9 mouse cellular contexts compared by ENCODE assay signal in the genomic region with DNA sequence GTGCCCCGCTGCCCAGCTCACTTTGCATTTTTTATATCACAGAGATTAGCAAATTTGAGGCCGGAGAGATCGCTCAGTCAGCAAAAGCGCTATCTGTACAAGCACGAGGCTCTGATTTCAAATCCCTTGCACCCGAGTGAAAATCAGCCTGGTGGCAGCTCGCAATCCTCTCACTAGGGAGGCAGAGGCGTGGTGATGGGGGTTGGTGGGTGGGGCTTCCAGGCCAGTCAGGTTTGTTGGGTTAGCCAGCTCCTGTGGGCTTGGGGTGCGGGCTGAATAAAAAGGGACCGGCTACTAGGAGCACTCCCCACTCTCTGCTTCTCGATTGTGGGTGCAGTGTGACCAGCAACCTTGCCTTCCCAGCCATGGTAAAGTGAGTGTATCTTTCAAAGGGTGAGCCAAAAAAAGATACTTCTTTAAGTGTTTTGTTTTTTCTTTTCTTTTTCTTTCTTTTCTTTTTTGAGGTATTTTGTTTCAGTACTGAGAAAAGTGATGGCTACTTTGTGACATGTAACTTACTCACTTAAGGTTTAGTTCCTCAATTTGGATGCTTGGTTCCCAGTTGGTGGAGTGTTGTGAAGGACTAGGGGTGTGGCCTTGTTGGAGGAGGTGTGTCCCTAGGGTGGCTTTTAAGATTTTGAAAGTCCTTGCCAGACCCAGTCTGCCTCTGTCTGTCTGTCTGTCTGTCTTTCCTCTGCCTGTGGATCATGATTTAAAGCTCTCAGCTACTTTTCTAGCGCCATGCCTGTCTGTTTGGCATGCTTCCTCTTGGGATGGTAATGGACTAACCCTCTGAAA. TPM values are rescaled to one million over a fixed set of nuclear protein-coding genes. Genes with fewer than 3 reads are reported as not detected.
DNase-seq lines count a peak whose midpoint lies in the region; ATAC-seq and TF ChIP-seq lines count a peak whose summit lies in the region.
"Had no signal": no experiment of that assay in that cellular context is flagged by ENCODE, and none has a peak within 500 bp of the region (broad histone marks: within the 10 kb centered on the region; RNA-seq: fewer than 3 reads in every experiment).

No protein-coding gene starts in this region.

- no peak overlapping the region; the same call in 1 of the 2 replicates for H3K9ac ChIP-seq in heart, embryonic 14.5 days (ENCODE audit: low read length)
- peak overlapping the region; percentile 56 for H3K9ac ChIP-seq in MEL (ENCODE audit: control insufficient read depth, low read depth, low read length, poor library complexity, severe bottlenecking)
- peak overlapping the region; percentile 36 for H3K9ac ChIP-seq in liver, adult 2 months (ENCODE audit: low read depth, low read length)
- H3K9ac ChIP-seq: limb, embryonic 12.5 days had no signal

- H3K4me1 ChIP-seq in heart, embryonic 14.5 days (ENCODE audit: control insufficient read depth in 2 of 2, insufficient read depth in 2 of 2, low read length in 2 of 2): peaks cover 0 to 14% of the 10 kb centered on the region in 2 experiments; a peak in 3 of 4 replicates
- H3K4me1 ChIP-seq in MEL (ENCODE audit: control insufficient read depth in 1 of 2, insufficient read depth in 2 of 2, low read length in 2 of 2): peaks cover 25 to 41% of the 10 kb centered on the region in 2 experiments
- peaks cover 7% of the 10 kb centered on the region for H3K4me1 ChIP-seq in liver, adult 2 months (ENCODE audit: control insufficient read depth, insufficient read depth, low read length)
- H3K4me1 ChIP-seq in spleen, adult 2 months (ENCODE audit: control insufficient read depth, insufficient read depth, insufficient read length): peaks cover 23% of the 10 kb centered on the region; the same call in 1 of the 2 replicates

- H3K36me3 ChIP-seq in heart, embryonic 14.5 days (ENCODE audit: control insufficient read depth, insufficient read depth, low read length): no peaks in the 10 kb centered on the region
- peaks cover 0 to 48% of the 10 kb centered on the region in 2 experiments; a peak in 3 of 4 replicates for H3K36me3 ChIP-seq in MEL (ENCODE audit: control insufficient read depth in 1 of 2, insufficient read depth in 2 of 2, low read length in 2 of 2)
- no peaks in the 10 kb centered on the region for H3K36me3 ChIP-seq in liver, adult 2 months (ENCODE audit: control insufficient read depth, insufficient read depth, low read length)
- no peaks in the 10 kb centered on the region for H3K36me3 ChIP-seq in spleen, adult 2 months (ENCODE audit: control insufficient read depth, insufficient read depth, low read length)
- H3K36me3 ChIP-seq: limb, embryonic 12.5 days had no signal

- H3K4me3 ChIP-seq in heart, embryonic 14.5 days (ENCODE audit: control insufficient read depth in 1 of 2, insufficient read depth in 1 of 2, low read depth in 1 of 2, low read length in 2 of 2): no peak overlapping the region
- H3K4me3 ChIP-seq in MEL (ENCODE audit: control insufficient read depth in 1 of 2, insufficient read depth in 1 of 2, low read depth in 2 of 2, low read length in 2 of 2): peak overlapping the region; percentile 35 to 49
- H3K4me3 ChIP-seq in liver, adult 2 months (ENCODE audit: insufficient read depth, low read depth, low read length): 0 out of 2 replicates have a peak overlapping the region, but pooled peaks have one; percentile 24
- H3K4me3 ChIP-seq in spleen, adult 2 months (ENCODE audit: extremely low read depth, insufficient read depth, insufficient read length): peak overlapping the region; percentile 55
- H3K4me3 ChIP-seq: limb, embryonic 12.5 days had no signal

- H3K4me2 ChIP-seq in heart, embryonic 14.5 days (ENCODE audit: low read length): 0 out of 2 replicates have a peak overlapping the region, but pooled peaks have one; percentile 16
- H3K4me2 ChIP-seq: limb, embryonic 12.5 days had no signal

- peak; percentile 30 to 44; a peak in 3 of 4 replicates for TF ChIP-seq EP300 in MEL (IDR thresholded peaks at IDR 0.05; ENCODE audit: low read depth in 1 of 2, low read length in 2 of 2)

- DNase-seq in heart, postnatal 14 days: no peak
- peak; percentile 95 for DNase-seq in MEL (ENCODE audit: low read depth, low spot score)
- peak; percentile 64 for DNase-seq in liver, adult 2 months (ENCODE audit: extremely low read depth, low read depth, low spot score)
- DNase-seq in spleen, adult 2 months (ENCODE audit: low read depth in 1 of 2, low spot score in 2 of 2): peak; percentile 55 to 78
- DNase-seq in layer of hippocampus, postnatal 14 days (ENCODE audit: low spot score in 2 of 2): no peak
- DNase-seq in embryo, embryonic 9.5 days (ENCODE audit: extremely low spot score): no peak
- no peak for DNase-seq in cerebellum, adult 8-10 months

- TF ChIP-seq RAD21 in MEL (IDR thresholded peaks at IDR 0.05; ENCODE audit: low read depth, low read length): no peak; the same call in 1 of the 2 replicates

- peak in 1 of 2 experiments; percentile 78; a peak in 2 of 4 replicates for TF ChIP-seq POLR2A in MEL (IDR thresholded peaks at IDR 0.05; ENCODE audit: control insufficient read depth in 1 of 2, insufficient read depth in 1 of 2, low read depth in 1 of 2, low read length in 2 of 2, poor library complexity in 1 of 2)
- no peak for TF ChIP-seq POLR2A in liver, adult 2 months (IDR thresholded peaks at IDR 0.05; ENCODE audit: extremely low read depth, insufficient read depth, low read length)
- peak; percentile 77 for TF ChIP-seq POLR2A in spleen, adult 2 months (IDR thresholded peaks at IDR 0.05; ENCODE audit: low read depth, low read length)

- no peak overlapping the region for H3K27ac ChIP-seq in heart, embryonic 14.5 days (replicated peaks in 1 of 2; ENCODE audit: control insufficient read depth in 1 of 2, insufficient read depth in 1 of 2, low read depth in 2 of 2, low read length in 2 of 2)
- H3K27ac ChIP-seq in MEL (ENCODE audit: control insufficient read depth, low read depth, low read length): peak overlapping the region; percentile 98
- 0 out of 2 replicates have a peak overlapping the region, but pooled peaks have one; percentile 57 for H3K27ac ChIP-seq in liver, adult 2 months (replicated peaks; ENCODE audit: insufficient read depth, low read depth, low read length)
- H3K27ac ChIP-seq in spleen, adult 2 months (ENCODE audit: insufficient read depth, low read length): peak overlapping the region; percentile 88
- H3K27ac ChIP-seq: limb, embryonic 12.5 days had no signal

- ATAC-seq in heart, embryonic 14.5 days (ENCODE audit: insufficient number of reproducible peaks, insufficient read depth, low FRiP score, low read depth): no peak

- no peak; a peak in 1 of 6 replicates for TF ChIP-seq CTCF in MEL (IDR thresholded peaks at IDR 0.05 in 2 of 3, conservative IDR thresholded peaks at IDR 0.05 in 1 of 3; ENCODE audit: control insufficient read depth in 1 of 3, insufficient read depth in 1 of 3, low read depth in 2 of 3, low read length in 3 of 3, poor library complexity in 1 of 3, severe bottlenecking in 1 of 3)
- 0 out of 2 replicates have a peak, but pooled peaks have one; percentile 13 for TF ChIP-seq CTCF in liver, adult 2 months (IDR thresholded peaks at IDR 0.05; ENCODE audit: low read depth, low read length)
- TF ChIP-seq CTCF in spleen, adult 2 months (IDR thresholded peaks at IDR 0.05; ENCODE audit: extremely low read depth, insufficient read depth, insufficient read length, insufficient replicate concordance): no peak

- intact Hi-C loops in heart, postnatal 14 days (cut with DNase I): loop anchor here (1.0 to 5.0 kb wide), 3 partner anchors 37 to 194 kb away; partner anchors contain the start of gene H2-T3

- no peaks in the 10 kb centered on the region for H3K9me3 ChIP-seq in heart, embryonic 14.5 days (ENCODE audit: control insufficient read depth, low read length)
- no peaks in the 10 kb centered on the region for H3K9me3 ChIP-seq in MEL (replicated peaks; ENCODE audit: insufficient read depth, low read length)
- H3K9me3 ChIP-seq: limb, embryonic 12.5 days had no signal

- 62% methylated on average over 12 of the region's 12 CpGs for WGBS in heart, embryonic 14.5 days
- 11% methylated on average over 12 of the region's 12 CpGs for WGBS in liver, adult 2 months
- WGBS in spleen, adult 2 months: 19% methylated on average over 12 of the region's 12 CpGs

- peaks cover 50% of the 10 kb centered on the region for H3K79me2 ChIP-seq in MEL (ENCODE audit: control insufficient read depth, insufficient read depth, low read length, poor library complexity)
- peaks cover 27% of the 10 kb centered on the region for H3K79me2 ChIP-seq in liver, adult 2 months (ENCODE audit: control insufficient read depth, insufficient read depth, low read length)

- H3K27me3 ChIP-seq in heart, embryonic 14.5 days (ENCODE audit: control insufficient read depth, insufficient read depth, low read length): no peaks in the 10 kb centered on the region
- no peaks in the 10 kb centered on the region for H3K27me3 ChIP-seq in MEL (ENCODE audit: control insufficient read depth in 1 of 2, insufficient read depth in 2 of 2, low read length in 2 of 2)
- no peaks in the 10 kb centered on the region for H3K27me3 ChIP-seq in liver, adult 2 months (ENCODE audit: control insufficient read depth, insufficient read depth, low read length)
- H3K27me3 ChIP-seq in spleen, adult 2 months (ENCODE audit: control insufficient read depth, insufficient read depth, low read length): no peaks in the 10 kb centered on the region
- H3K27me3 ChIP-seq: limb, embryonic 12.5 days had no signal

RNA-seq across cellular contexts. Expression of gene Prr3, which starts 17.9 kb away (rescaled TPM):
- 10.9 and 11.2 TPM in 2 replicates for polyA plus RNA-seq in heart, embryonic 14.5 days (2014; fragmentation: Nextera tagmentation; extraction: Ambion mirVana)
- 1 to 10 TPM; 4.6 to 4.7 TPM for total RNA-seq in heart, postnatal 14 days (2021)
- 12.2 and 13.8 TPM in 2 replicates for total RNA-seq in MEL (2012; rRNA removed)
- 10 to 100 TPM in 1 of 2 experiments, not detected in 1; 48.1 TPM for polyA plus RNA-seq in MEL (2012; ENCODE audit: insufficient read depth in 1 of 2, insufficient read length in 2 of 2, low read depth in 1 of 2, low replicate concordance in 2 of 2, missing spikeins in 1 of 2)
- total RNA-seq in liver, adult 2 months (2014; rRNA removed): 1.8 and 2.9 TPM in 2 replicates
- 5.0 and 8.3 TPM in 2 replicates for polyA plus RNA-seq in liver, adult 2 months (2012; rRNA removed)
- polyA plus RNA-seq in spleen, adult 2 months (2012; rRNA removed): 19.3 and 24.3 TPM in 2 replicates
- total RNA-seq in layer of hippocampus, postnatal 14 days (2021): 10 to 100 TPM; 59.7 to 63.8 TPM

RNA-seq across cellular contexts. Expression of gene Gnl1, which starts 18.3 kb away (rescaled TPM):
- 26.2 and 27.2 TPM in 2 replicates for polyA plus RNA-seq in heart, embryonic 14.5 days (2014; fragmentation: Nextera tagmentation; extraction: Ambion mirVana)
- total RNA-seq in heart, postnatal 14 days (2021): 10 to 100 TPM; 23.0 to 26.1 TPM
- 50.7 and 57.1 TPM in 2 replicates for total RNA-seq in MEL (2012; rRNA removed)
- 10 to 100 TPM in 1 of 2 experiments, not detected in 1; 98.5 TPM for polyA plus RNA-seq in MEL (2012; ENCODE audit: insufficient read depth in 1 of 2, insufficient read length in 2 of 2, low read depth in 1 of 2, low replicate concordance in 2 of 2, missing spikeins in 1 of 2)
- total RNA-seq in liver, adult 2 months (2014; rRNA removed): 8.8 and 9.3 TPM in 2 replicates
- polyA plus RNA-seq in liver, adult 2 months (2012; rRNA removed): 8.4 and 8.9 TPM in 2 replicates
- 28.9 and 33.9 TPM in 2 replicates for polyA plus RNA-seq in spleen, adult 2 months (2012; rRNA removed)
- total RNA-seq in layer of hippocampus, postnatal 14 days (2021): 100 to 1,000 TPM; 133 to 136 TPM

RNA-seq across cellular contexts. Expression of gene H2-T24, which starts 22.4 kb away (rescaled TPM):
- polyA plus RNA-seq in heart, embryonic 14.5 days (2014; fragmentation: Nextera tagmentation; extraction: Ambion mirVana): 2.6 and 2.7 TPM in 2 replicates
- total RNA-seq in heart, postnatal 14 days (2021): 1 to 10 TPM; 4.7 to 6.0 TPM
- 25.4 and 25.9 TPM in 2 replicates for total RNA-seq in MEL (2012; rRNA removed)
- 10 to 100 TPM in 1 of 2 experiments, not detected in 1; 14.1 TPM for polyA plus RNA-seq in MEL (2012; ENCODE audit: insufficient read depth in 1 of 2, insufficient read length in 2 of 2, low read depth in 1 of 2, low replicate concordance in 2 of 2, missing spikeins in 1 of 2)
- total RNA-seq in liver, adult 2 months (2014; rRNA removed): 4.9 and 5.3 TPM in 2 replicates
- polyA plus RNA-seq in liver, adult 2 months (2012; rRNA removed): 1.9 and 2.1 TPM in 2 replicates
- polyA plus RNA-seq in spleen, adult 2 months (2012; rRNA removed): 19.1 and 19.2 TPM in 2 replicates
- total RNA-seq in layer of hippocampus, postnatal 14 days (2021): 1 to 10 TPM; 1.0 to 1.1 TPM

RNA-seq across cellular contexts. Expression of gene Abcf1, which starts 28.4 kb away (rescaled TPM):
- 57.0 and 58.3 TPM in 2 replicates for polyA plus RNA-seq in heart, embryonic 14.5 days (2014; fragmentation: Nextera tagmentation; extraction: Ambion mirVana)
- 10 to 100 TPM; 65.2 TPM for total RNA-seq in heart, postnatal 14 days (2021)
- total RNA-seq in MEL (2012; rRNA removed): 137 and 142 TPM in 2 replicates
- 100 to 1,000 TPM in 1 of 2 experiments, not detected in 1; 312 TPM for polyA plus RNA-seq in MEL (2012; ENCODE audit: insufficient read depth in 1 of 2, insufficient read length in 2 of 2, low read depth in 1 of 2, low replicate concordance in 2 of 2, missing spikeins in 1 of 2)
- total RNA-seq in liver, adult 2 months (2014; rRNA removed): 24.1 and 24.6 TPM in 2 replicates
- polyA plus RNA-seq in liver, adult 2 months (2012; rRNA removed): 41.1 and 43.2 TPM in 2 replicates
- polyA plus RNA-seq in spleen, adult 2 months (2012; rRNA removed): 65.1 and 79.6 TPM in 2 replicates
- 10 to 100 TPM; 76.7 to 84.5 TPM for total RNA-seq in layer of hippocampus, postnatal 14 days (2021)

RNA-seq across cellular contexts. Expression of gene H2-T23, which starts 34.7 kb away (rescaled TPM):
- 4.2 and 4.4 TPM in 2 replicates for polyA plus RNA-seq in heart, embryonic 14.5 days (2014; fragmentation: Nextera tagmentation; extraction: Ambion mirVana)
- total RNA-seq in heart, postnatal 14 days (2021): 10 to 100 TPM; 23.2 to 24.0 TPM
- 18.3 and 20.3 TPM in 2 replicates for total RNA-seq in MEL (2012; rRNA removed)
- polyA plus RNA-seq in MEL (2012; ENCODE audit: insufficient read depth in 1 of 2, insufficient read length in 2 of 2, low read depth in 1 of 2, low replicate concordance in 2 of 2, missing spikeins in 1 of 2): 10 to 100 TPM in 1 of 2 experiments, not detected in 1; 12.2 TPM
- total RNA-seq in liver, adult 2 months (2014; rRNA removed): 291 and 323 TPM in 2 replicates
- polyA plus RNA-seq in liver, adult 2 months (2012; rRNA removed): 423 and 492 TPM in 2 replicates
- polyA plus RNA-seq in spleen, adult 2 months (2012; rRNA removed): 344 and 382 TPM in 2 replicates
- 1 to 10 TPM; 3.0 to 3.6 TPM for total RNA-seq in layer of hippocampus, postnatal 14 days (2021)

Comparison
In these comparisons a context has a peak if more than half of its experiments do, and no peak if none do; other contexts are left out.
1. H3K27ac ChIP-seq: peak in MEL (single experiment), liver, adult 2 months (single experiment) and spleen, adult 2 months (single experiment); none in heart, embryonic 14.5 days (0 of 2).
2. H3K4me3 ChIP-seq: peak in MEL (2 of 2), liver, adult 2 months (single experiment) and spleen, adult 2 months (single experiment); none in heart, embryonic 14.5 days (0 of 2).
3. DNase-seq: peak in MEL (single experiment), liver, adult 2 months (single experiment) and spleen, adult 2 months (2 of 2); none in heart, postnatal 14 days (0 of 2), layer of hippocampus, postnatal 14 days (0 of 2), embryo, embryonic 9.5 days (single experiment) and cerebellum, adult 8-10 months (single experiment).